Mouse (Mus musculus): Measurements from ENCODE around the gene Tmem89.

The Tmem89 gene

GRCm38 (mm10) chr9:108914491-108914890 is at the start of gene Tmem89:
Gene Tmem89, plus strand, starts transcription at chr9:108914619.
- no peak for DNase-seq (ENCODE audit: low spot score)

GRCm38 (mm10) chr9:108912308-108912707 is 2.1 kb upstream of the Tmem89 start:
- DNase-seq (ENCODE audit: low spot score) = no peak

GRCm38 (mm10) chr9:108913161-108913560 is 1.3 kb upstream of the Tmem89 start:
- no peak for DNase-seq (ENCODE audit: low spot score)

- no peak for DNase-seq (ENCODE audit: low spot score)
Measured at GRCm38 (mm10) chr9:108913621-108914020, 798 bp upstream of the Tmem89 start.

DNA sequence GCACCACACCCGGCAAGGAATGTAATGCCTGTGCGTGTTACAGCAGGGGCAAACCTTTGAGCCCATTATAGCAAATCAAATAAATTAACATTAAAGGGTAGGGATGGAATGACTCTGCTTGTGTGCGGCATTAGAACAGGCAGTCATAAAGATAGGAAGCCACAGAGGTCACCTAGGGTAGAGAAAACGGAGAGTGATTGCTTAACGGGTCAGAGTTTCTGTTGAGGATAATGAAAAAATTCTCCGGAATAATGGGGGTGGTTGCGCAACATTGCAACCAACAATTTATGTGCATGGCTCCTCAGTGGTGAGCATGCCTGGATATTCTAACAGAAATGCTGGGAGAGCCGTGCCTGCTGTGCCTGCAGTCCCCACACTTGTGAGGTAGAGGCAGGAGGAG is 11.5 kb downstream of the Tmem89 start:
- no peak for DNase-seq (ENCODE audit: low spot score)

DNA sequence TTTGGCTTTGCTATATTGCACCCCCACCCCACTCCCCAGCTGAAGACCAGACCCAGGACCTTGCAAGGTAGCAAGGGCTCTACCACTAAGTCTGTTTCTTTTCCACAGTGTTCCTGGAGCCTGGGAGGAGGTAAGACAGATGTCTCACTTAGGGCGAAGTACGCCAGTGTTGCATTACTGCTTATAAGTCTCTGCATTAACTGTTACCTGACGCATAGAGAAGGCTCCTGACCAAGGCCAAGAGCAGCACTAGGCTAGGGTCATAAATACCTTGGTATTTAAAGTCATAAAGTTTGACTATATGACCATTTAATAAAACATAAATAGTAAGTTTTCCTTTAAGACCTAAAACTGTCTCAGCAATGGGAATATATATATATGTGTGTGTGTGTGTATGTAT is 14.0 kb downstream of the Tmem89 start:
- no peak for DNase-seq (ENCODE audit: low spot score)

DNA sequence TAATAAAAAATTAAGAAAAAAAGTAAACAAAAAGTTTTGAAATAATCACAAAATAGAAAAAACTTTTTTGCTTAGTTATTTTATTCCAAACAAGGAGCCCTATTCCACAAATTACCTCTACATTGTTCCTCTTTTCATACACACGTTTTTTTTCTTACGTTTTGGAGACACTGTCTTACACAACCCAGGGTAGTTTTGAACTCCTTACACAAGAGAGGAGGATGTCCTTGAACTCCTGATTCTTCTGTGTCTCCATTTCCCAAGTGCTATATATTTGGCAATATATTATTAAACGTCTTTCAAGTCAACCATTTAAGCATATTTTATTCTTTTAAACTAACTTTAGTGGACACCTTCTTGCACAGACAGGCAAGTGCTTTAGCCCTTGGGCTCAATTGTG is 21.6 kb downstream of the Tmem89 start:
- no peak for DNase-seq (ENCODE audit: low spot score)

DNA sequence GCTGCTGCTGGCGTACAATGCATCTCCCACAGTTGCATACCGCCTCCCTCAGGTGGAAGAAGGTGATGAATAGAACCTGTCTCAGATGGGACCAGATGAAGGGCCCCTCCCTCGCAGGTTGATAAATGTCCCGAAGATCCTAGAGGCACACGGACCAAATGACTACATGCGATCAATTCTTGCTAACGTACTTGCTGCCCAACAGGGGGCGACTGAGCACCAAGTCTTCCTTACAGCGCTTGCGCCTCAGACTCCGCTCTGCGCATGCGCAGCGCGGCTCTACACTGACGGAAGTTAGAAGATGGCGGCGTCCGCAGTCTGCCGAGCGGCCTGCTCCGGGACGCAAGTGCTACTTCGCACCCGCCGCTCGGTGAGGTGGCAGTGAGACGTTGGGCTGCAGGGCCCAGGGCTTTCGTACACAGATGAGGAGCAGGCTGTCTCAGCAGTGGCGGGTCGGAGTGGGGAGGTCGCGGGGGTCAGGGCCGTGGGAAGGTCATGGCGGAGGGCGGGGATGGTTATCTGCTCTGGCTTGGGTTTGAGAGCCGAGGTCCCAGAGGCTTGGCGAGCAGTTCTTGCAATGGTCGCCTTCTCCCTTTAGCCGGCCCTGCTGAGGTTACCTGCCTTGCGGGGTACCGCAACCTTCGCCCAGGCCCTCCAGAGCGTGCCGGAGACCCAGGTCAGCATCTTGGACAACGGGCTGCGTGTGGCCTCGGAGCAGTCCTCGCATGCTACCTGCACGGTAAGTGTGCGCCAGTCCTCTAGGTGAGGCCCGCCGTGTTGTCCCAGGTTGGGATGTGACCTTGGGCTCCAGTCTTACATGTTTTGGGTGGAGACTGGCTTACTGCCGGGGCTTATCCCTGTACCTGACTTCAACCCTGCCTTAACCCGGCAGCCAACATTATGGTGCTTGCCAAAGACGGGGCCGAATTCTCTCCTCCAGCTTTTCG is 22.3 kb downstream of the Tmem89 start, which contains the start of gene Uqcrc1:
TSS of gene Uqcrc1 (plus strand) at position 216 of the 947 bp plus-strand sequence.
- DNase-seq (ENCODE audit: low spot score) = peak; percentile 99

DNA sequence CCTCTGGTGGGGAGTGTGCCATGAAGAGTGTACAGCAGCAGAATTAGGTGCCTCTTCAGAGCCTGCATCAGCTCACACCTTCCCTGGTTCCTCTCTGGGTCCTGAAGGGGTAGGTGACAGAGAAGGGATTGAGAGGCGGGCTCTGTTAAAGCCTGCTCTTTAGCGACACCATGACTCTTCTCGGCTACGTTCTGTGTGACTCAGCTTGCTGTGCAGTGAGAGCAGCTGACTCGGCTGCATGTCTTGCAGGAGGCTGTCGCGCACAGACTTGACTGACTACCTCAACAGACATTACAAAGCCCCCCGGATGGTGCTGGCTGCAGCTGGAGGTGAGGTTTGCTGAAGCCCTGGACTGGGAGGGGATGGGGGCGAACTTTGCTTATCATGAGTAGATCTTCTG is 30.7 kb downstream of the Tmem89 start:
- DNase-seq (ENCODE audit: low spot score) = no peak

GRCm38 (mm10) chr9:108945608-108946007 is 31.2 kb downstream of the Tmem89 start:
- no peak for DNase-seq (ENCODE audit: low spot score)

GRCm38 (mm10) chr9:108949231-108949966 is 35.0 kb downstream of the Tmem89 start:
- DNase-seq (ENCODE audit: low spot score) = no peak

- DNase-seq (ENCODE audit: low spot score) = no peak
Measured at GRCm38 (mm10) chr9:108949967-108950728, 35.7 kb downstream of the Tmem89 start.

DNA sequence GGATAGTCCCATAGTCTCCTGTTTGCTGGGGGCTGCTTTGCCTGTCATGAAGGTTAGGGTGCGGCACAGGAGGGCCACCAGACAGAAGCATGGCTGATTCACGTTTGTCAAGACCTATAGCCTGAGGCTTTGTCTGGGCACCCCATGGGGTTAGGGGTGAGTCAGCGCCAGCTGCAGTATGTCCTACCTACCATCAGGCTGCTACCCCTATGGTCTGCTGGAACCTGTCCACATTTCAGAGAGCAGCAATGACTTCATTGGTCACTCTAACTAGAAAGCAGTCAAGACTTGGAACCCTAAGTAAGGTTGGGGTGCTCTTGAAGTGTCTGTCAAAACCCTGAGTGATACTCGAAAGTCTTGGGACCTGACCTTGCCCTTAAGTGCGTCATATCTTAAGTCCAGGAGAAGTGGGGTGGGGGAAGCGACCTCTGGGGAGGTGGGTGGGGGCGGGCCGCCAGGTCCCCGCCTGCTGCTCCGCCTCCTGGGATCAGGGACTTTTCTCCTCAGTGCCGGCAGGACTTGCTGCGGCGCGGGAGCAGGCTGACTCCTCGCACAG is 38.7 kb downstream of the Tmem89 start, which contains the start of gene Col7a1:
TSS of gene Col7a1 (plus strand) at position 506 of the 556 bp plus-strand sequence.
- peak; percentile 6 for DNase-seq (ENCODE audit: low spot score)

GRCm38 (mm10) chr9:108955241-108955640 is 40.8 kb downstream of the Tmem89 start:
- no peak for DNase-seq (ENCODE audit: low spot score)

DNA sequence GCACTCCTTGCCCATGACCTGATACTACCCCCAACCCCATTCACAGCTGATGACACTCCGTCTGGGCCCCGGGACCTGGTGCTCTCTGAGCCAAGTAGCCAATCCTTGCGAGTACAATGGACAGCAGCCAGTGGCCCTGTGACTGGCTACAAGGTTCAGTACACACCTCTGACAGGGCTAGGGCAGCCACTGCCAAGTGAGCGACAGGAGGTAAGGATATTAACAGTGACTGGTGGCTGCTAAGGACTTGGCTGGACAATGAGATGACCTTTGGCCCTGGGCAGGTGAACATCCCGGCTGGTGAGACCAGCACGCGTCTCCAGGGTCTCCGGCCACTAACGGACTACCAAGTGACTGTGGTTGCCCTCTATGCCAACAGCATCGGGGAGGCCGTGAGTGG is 41.4 kb downstream of the Tmem89 start:
- no peak for DNase-seq (ENCODE audit: low spot score)

- DNase-seq (ENCODE audit: low spot score) = no peak
Measured at GRCm38 (mm10) chr9:108963577-108963976, 49.2 kb downstream of the Tmem89 start.

GRCm38 (mm10) chr9:108964338-108964737 is 49.9 kb downstream of the Tmem89 start:
- no peak for DNase-seq (ENCODE audit: low spot score)
